Mouse (Mus musculus) stomach, postnatal 0 days (tissue): ENCODE measurements around the gene Ppp1r12c. TPM values are rescaled to one million over a fixed set of nuclear protein-coding genes. Genes with fewer than 3 reads are reported as not detected.
A peak's percentile ranks its signal among the peaks of the same experiment; 100 is the strongest.

Experiments used
- ATAC-seq: fragments of 200-750 bp; cut with Nextera tagmentation; 2 replicates; pipeline ENCODE4 v1.8.0; 2017; ENCODE audit not compliant: low FRiP score, low TSS enrichment
- DNase-seq: peaks from one replicate; pipeline ENCODE4 v3.0.0-alpha.2; 2016; ENCODE audit warnings: low spot score
- H3K27ac ChIP-seq: fragments of 300-500 bp; sonication (generic); replicated peaks from 2 replicates; pipeline ENCODE4 v1.5.1; 2014; ENCODE audit warnings: mild to moderate bottlenecking, control low read depth
- H3K27me3 ChIP-seq: fragments of 300-500 bp; sonication (generic); 2 replicates; pipeline ENCODE4 v1.6.1; 2014; ENCODE audit warnings: low read length; ENCODE audit not compliant: control insufficient read depth, insufficient read depth
- H3K36me3 ChIP-seq: fragments of 300-500 bp; sonication (generic); 2 replicates; pipeline ENCODE4 v1.6.1; 2014; ENCODE audit warnings: low read length, mixed read lengths; ENCODE audit not compliant: control insufficient read depth, insufficient read depth
- H3K4me1 ChIP-seq: fragments of 300-500 bp; sonication (generic); replicated peaks from 2 replicates; pipeline ENCODE4 v1.6.1; 2014; ENCODE audit warnings: antibody characterized with exemption; ENCODE audit not compliant: control insufficient read depth, insufficient read depth
- H3K4me2 ChIP-seq: fragments of 300-500 bp; sonication (generic); replicated peaks from 2 replicates; pipeline ENCODE4 v1.6.1; 2014; ENCODE audit warnings: low read depth, mild to moderate bottlenecking, control low read depth, moderate library complexity
- H3K4me3 ChIP-seq: fragments of 300-500 bp; sonication (generic); 2 replicates; pipeline ENCODE4 v1.5.1; 2014; ENCODE audit warnings: low read depth, low read length, control low read depth
- H3K9ac ChIP-seq: fragments of 300-500 bp; sonication (generic); 2 replicates; pipeline ENCODE4 v1.6.1; 2014; ENCODE audit warnings: mild to moderate bottlenecking, low read length, control low read depth, mixed read lengths
- H3K9me3 ChIP-seq: fragments of 300-500 bp; sonication (generic); 2 replicates; pipeline ENCODE4 v1.6.1; 2016; ENCODE audit warnings: low read length; ENCODE audit not compliant: control insufficient read depth
- CTCF ChIP-seq: IDR thresholded peaks from 2 replicates; pipeline ENCODE4 v1.5.1; 2016; ENCODE audit warnings: antibody characterized with exemption, low read depth, mild to moderate bottlenecking, moderate library complexity
- EP300 ChIP-seq: optimal IDR thresholded peaks from 2 replicates; pipeline ENCODE3; 2016; ENCODE audit warnings: antibody characterized with exemption
- WGBS: fragments of 180-500 bp; shearing (Covaris S2); extraction: QIAGEN DNeasy Blood & Tissue Kit; methylation state at CpG from one replicate; pipeline ENCODE4 v1.1.7; 2014; 5-methylcytosine and 5-hydroxymethylcytosine counted together
- polyA plus RNA-seq: library from polyadenylated mRNA; unstranded; fragments of >200 nt; fragmentation: Nextera tagmentation; extraction: Ambion mirVana; gene quantifications from 2 replicates; pipeline ENCODE4 v1.2.1, GENCODE M21; 2015

Gene Ppp1r12c
- polyA plus RNA-seq, 1 experiment from 2014 or later = 39.5 TPM

DNA sequence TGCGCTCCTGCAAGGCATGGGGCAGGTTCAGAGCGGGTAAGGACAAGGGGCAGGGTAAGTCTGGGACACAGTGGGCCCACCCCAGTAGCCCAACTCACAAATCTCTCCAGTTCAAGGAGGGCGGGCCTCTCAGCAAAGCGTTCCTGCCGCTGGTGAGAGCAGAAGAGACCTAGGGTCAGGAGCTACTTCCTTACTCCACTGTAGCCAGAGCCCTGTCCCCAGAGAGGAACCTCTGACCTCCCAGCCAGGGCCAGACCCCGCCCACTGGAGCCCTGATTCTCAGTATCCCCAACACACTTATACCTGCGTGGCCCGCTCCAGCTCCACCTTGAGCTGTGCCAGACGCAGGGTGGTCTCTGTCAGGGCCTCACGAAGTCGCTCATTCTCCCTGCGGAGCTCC, 19.2 kb downstream of the Ppp1r12c start:
- Histone ChIP-seq H3K4me2 (no peak overlapping the region), H3K4me3 (no peak overlapping the region), H3K9me3 (no peaks in the 10 kb centered on the region), H3K9ac (no peak overlapping the region), H3K36me3 (peaks cover 45% of the 10 kb centered on the region), H3K27me3 (no peaks in the 10 kb centered on the region), H3K4me1 (no peaks in the 10 kb centered on the region; the same call in 1 of the 2 replicates), H3K27ac (no peak overlapping the region)
- 87% methylated on average over 12 of the region's 12 CpGs for WGBS
- TF ChIP-seq EP300 (no peak), CTCF (no peak)
- ATAC-seq (no peak), DNase-seq (no peak)

DNA sequence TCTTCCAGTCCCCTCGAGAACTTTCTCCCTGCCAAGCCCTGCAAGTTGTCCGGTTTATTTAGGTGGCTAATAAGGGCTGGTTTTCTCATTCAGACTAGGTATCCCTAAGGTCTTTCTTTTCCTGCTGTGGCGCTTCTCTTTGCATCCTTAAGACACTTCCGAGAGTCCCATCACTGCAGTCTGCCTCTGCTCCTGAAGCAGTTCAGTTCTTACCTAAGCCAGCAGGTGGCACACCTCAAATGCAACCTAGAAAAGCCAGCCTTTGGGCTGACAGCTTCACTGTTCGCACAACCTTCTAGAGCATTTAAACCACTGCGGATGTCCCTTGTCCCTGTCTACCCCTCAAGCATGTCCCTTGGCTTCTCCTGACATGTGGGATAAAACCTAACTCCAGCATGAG, 21.8 kb downstream of the Ppp1r12c start:
- WGBS = 24% methylated on average over 6 of the region's 6 CpGs
- H3K4me2 ChIP-seq = no peak overlapping the region; the same call in 1 of the 2 replicates
- no peaks in the 10 kb centered on the region; the same call in 1 of the 2 replicates for H3K4me1 ChIP-seq
- H3K9me3 ChIP-seq = no peaks in the 10 kb centered on the region
- no peak overlapping the region for H3K4me3 ChIP-seq
- no peaks in the 10 kb centered on the region for H3K27me3 ChIP-seq
- no peak overlapping the region for H3K9ac ChIP-seq
- DNase-seq (peak; percentile 70), ATAC-seq (peak; percentile 5; the same call in 1 of the 2 replicates)
- TF ChIP-seq EP300 = no peak
- peak; percentile 81 for TF ChIP-seq CTCF
- 0 out of 2 replicates have a peak overlapping the region, but pooled peaks have one; percentile 86 for H3K27ac ChIP-seq
- peaks cover 31% of the 10 kb centered on the region for H3K36me3 ChIP-seq

DNA sequence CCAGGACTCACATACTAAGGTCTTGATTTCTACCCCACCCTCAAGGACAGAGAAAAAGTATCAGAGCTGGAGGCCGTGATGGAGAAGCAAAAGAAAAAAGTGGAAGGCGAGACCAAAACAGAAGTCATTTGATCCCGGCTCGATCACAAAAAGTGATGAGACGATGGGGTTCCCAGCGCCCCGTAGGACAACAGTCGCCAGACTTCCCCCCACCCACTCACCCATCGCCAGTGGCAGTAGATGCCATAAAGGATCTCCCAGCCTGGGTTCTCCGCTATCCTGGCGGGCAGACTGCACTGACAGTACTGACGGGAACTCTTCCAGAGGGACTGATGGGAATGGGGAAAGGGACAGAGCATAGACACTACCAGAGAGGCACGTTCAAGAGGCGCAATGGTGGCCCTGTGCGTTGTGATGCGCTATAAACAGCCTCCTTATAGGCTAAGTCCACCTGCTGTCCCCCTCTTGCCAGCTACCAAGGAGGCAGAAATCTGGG, 22.6 kb downstream of the Ppp1r12c start:
- no peak for TF ChIP-seq EP300
- no peak for TF ChIP-seq CTCF
- Histone ChIP-seq H3K36me3 (peaks cover 26% of the 10 kb centered on the region), H3K27me3 (no peaks in the 10 kb centered on the region), H3K9me3 (no peaks in the 10 kb centered on the region), H3K9ac (peak overlapping the region; percentile 55), H3K27ac (peak overlapping the region; percentile 86), H3K4me1 (no peaks in the 10 kb centered on the region; the same call in 1 of the 2 replicates), H3K4me3 (peak overlapping the region; percentile 44), H3K4me2 (peak overlapping the region; percentile 77)
- ATAC-seq (no peak), DNase-seq (peak; percentile 23)
- WGBS = 8% methylated on average over 16 of the region's 16 CpGs

DNA sequence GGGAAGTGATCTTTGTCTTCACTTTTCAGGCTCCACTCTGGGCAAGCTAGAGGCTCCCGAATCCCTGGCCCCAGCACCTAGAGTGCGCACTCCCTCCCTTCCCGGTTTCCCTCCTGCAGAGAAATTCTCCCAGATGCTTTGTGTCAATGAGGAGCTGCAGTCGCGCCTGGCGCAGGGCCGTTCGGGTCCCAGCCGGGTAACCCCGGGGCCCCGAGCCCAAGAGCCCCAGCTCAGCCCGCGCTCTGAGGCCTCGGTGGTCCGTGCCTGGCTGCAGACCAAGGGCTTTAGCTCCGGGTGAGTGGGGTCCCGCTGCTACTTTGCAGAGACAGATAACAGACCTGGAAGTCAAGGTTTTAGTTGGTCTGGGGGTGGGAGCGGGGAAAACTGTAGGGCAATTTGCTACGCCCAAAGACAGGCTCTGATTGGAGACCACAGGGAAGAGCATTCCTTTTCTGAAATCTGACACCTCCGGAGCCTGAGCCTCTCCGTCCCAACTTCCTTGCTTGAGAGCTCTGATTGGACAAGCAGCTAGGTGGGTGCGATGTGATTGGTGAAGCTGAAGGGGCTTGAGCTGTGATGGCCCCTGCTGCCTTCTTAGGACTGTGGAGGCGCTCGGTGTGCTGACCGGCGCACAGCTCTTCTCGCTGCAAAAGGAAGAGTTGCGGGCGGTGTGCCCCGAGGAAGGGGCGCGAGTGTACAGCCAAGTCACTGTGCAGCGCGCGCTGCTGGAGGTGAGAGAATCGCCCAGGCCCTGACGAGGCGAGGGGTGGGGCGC, 23.3 kb downstream of the Ppp1r12c start:
- H3K27ac ChIP-seq = peak overlapping the region; percentile 90
- H3K4me2 ChIP-seq = peak overlapping the region; percentile 77
- H3K27me3 ChIP-seq = no peaks in the 10 kb centered on the region
- H3K4me3 ChIP-seq = peak overlapping the region; percentile 44
- ATAC-seq (peak; percentile 91), DNase-seq (peak; percentile 81)
- whole genome bisulfite sequencing = under 1% methylated on average over 39 of the region's 39 CpGs
- no peaks in the 10 kb centered on the region; the same call in 1 of the 2 replicates for H3K4me1 ChIP-seq
- peaks cover 20% of the 10 kb centered on the region for H3K36me3 ChIP-seq
- H3K9ac ChIP-seq = peak overlapping the region; percentile 62
- H3K9me3 ChIP-seq = no peaks in the 10 kb centered on the region
- TF ChIP-seq CTCF = peak; percentile 37; the same call in 1 of the 2 replicates
- TF ChIP-seq EP300 = no peak

DNA sequence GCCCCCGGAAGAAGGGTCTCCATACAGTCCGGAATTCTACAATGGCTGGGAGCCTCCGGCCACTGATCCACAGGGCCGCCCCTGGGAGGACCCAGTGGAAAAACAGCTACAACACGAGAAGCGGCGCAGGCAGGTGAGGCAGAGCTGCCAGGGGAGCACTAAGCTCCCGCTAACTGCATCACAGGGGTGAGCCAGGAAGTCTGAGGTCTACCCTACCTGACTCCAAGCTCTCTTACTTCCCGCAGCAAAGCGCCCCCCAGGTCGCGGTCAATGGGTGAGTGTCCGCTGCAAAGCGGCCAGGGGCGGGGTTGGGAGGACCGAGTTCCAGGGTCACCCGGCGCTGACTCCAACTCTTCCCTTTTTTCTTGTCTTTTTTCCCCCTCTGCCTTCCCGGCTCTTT, 27.5 kb downstream of the Ppp1r12c start:
- Histone ChIP-seq H3K4me3 (no peak overlapping the region), H3K27me3 (no peaks in the 10 kb centered on the region)

DNA sequence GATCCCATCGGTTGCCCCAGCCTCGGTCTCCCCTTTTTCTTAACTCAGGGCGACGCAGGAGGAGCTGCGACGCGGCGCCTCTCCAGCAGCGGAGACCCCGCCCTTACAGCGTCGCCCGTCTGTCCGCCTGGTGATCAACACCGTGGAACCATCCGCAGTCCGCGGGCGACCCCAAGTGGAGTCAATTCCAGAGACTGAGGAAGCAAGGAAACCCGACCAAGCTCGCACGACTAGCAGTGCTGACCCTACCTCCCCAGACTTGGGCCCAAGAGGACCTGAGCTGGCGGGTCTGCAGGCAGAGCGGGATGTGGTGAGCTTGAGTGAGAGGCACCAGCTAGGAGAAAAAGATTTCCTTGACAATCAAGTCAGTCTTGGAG, 30.3 kb downstream of the Ppp1r12c start:
- no peaks in the 10 kb centered on the region; the same call in 1 of the 2 replicates for H3K36me3 ChIP-seq
- ATAC-seq = peak; percentile 74
- H3K4me2 ChIP-seq = peak overlapping the region; percentile 74
- peak; percentile 88 for DNase-seq
- TF ChIP-seq EP300 (no peak), CTCF (peak; percentile 90)
- no peaks in the 10 kb centered on the region for H3K27me3 ChIP-seq
- WGBS = 2% methylated on average over 24 of the region's 24 CpGs
- peak overlapping the region; percentile 45 for H3K4me3 ChIP-seq
- H3K4me1 ChIP-seq = no peaks in the 10 kb centered on the region
- H3K27ac ChIP-seq = no peak overlapping the region
- no peaks in the 10 kb centered on the region for H3K9me3 ChIP-seq
- H3K9ac ChIP-seq = peak overlapping the region; percentile 45

More for the DNA sequence above, 27.5 kb downstream of the Ppp1r12c start:
- no peak for DNase-seq
- WGBS = 19% methylated on average over 19 of the region's 19 CpGs
- H3K9me3 ChIP-seq = no peaks in the 10 kb centered on the region
- no peaks in the 10 kb centered on the region for H3K4me1 ChIP-seq
- H3K4me2 ChIP-seq = no peak overlapping the region
- H3K27ac ChIP-seq = no peak overlapping the region
- no peak for TF ChIP-seq EP300
- TF ChIP-seq CTCF = no peak
- ATAC-seq = no peak
- no peak overlapping the region for H3K9ac ChIP-seq
- no peaks in the 10 kb centered on the region for H3K36me3 ChIP-seq
